Mouse (Mus musculus) brain, embryonic 14.5 days (tissue): ENCODE results near the gene Tmem35b. TPM values are rescaled to one million over a fixed set of nuclear protein-coding genes. Genes with fewer than 3 reads are reported as not detected.

Source experiments
- DNase-seq: peaks from one replicate; pipeline ENCODE4 v3.0.0-alpha.2; 2011; ENCODE audit warnings: low read depth
- CTCF ChIP-seq: fragments of 200-500 bp; IDR thresholded peaks from 2 replicates; pipeline ENCODE4 v1.5.1; 2012; ENCODE audit warnings: inconsistent platforms, mild to moderate bottlenecking, moderate library complexity, borderline replicate concordance; ENCODE audit not compliant: insufficient read depth, insufficient read length; ENCODE audit errors: extremely low read depth
- POLR2A ChIP-seq: fragments of 200-500 bp; IDR thresholded peaks from 2 replicates; pipeline ENCODE4 v1.6.1; 2012; ENCODE audit warnings: mild to moderate bottlenecking, inconsistent platforms, borderline replicate concordance; ENCODE audit not compliant: poor library complexity, insufficient read depth, insufficient read length, severe bottlenecking; ENCODE audit errors: extremely low read depth
- polyA plus RNA-seq: library from polyadenylated mRNA; depleted of rRNA; stranded (reverse); fragments of >200 nt; gene quantifications from 2 replicates; pipeline ENCODE4 v1.2.3, GENCODE M21; 2012; rRNA removed

Tmem35b gene
- polyA plus RNA-seq, 1 experiment = 15.9 TPM

DNA sequence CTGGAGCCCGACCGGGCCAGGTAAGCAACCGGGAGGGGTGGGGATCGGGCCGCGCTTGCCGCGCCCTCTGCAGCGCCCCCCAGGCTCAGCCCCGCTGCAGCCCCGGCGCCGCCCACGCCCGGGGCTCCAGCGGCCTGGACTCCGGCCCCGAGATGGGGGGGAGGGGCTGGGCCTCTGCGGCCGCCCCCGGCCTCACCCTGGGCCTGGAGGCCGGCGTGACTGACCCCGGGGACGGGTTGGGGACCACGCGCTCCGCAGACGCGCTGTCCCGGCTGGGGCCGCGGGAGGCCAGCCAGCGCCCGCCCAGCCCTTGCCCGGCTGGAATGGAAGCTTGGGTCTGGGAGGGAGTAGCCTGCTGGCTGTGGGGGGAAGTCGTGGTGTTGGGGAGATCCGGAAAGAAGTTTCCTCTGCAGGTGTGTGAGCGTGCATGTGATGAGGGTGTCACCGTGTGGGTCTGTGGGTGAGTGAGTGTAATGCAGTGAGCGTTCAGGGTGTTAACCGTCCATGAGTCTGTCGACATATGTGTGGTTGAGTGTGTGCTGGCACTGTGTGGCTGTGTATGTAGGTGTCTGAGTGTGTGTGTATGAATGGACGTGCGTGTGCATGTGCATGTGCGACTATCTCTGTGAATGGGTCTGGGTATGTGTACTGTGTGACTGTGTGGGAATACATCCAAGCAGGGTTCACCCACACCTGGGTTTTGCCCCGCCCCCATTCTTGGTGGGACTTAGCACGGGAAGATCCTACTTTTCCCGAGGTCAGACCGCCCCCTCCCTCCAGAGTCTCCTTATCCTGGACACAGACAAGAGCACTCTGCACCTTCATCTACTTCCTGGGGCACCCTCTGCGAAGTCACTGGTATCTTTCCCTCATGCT, 46.1 kb downstream of the Tmem35b start:
- peak; percentile 47 for DNase-seq
- TF ChIP-seq POLR2A (no peak), CTCF (no peak)

DNA sequence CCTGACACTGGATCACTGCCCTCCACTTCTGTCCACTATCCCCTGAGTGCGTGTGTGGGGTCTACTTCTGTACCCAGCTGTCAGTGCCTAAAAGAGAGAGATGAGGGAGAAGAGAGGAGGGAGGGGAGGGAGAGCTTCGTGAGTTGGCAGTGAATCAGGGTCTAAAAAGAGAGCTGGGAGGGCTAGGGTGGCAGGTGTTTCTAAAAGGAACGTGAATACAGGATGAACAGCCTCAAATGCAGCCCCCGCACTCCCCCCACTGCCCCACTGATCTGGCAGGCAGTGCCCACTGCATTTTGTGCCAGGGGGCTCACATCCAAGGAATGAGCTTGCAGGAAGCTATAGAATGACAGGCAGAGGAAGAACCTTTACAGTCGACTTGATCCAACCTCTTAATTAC, 47.4 kb downstream of the Tmem35b start:
- DNase-seq = peak; percentile 87
- TF ChIP-seq POLR2A (no peak), CTCF (no peak)

- DNase-seq = peak; percentile 58
Measured at GRCm38 (mm10) chr4:127171341-127171905, 47.9 kb downstream of the Tmem35b start.

GRCm38 (mm10) chr4:127172119-127172518, 48.6 kb downstream of the Tmem35b start:
- no peak for TF ChIP-seq POLR2A
- no peak for TF ChIP-seq CTCF

More at GRCm38 (mm10) chr4:127171341-127171905, 47.9 kb downstream of the Tmem35b start:
- TF ChIP-seq CTCF (no peak), POLR2A (no peak)

DNA sequence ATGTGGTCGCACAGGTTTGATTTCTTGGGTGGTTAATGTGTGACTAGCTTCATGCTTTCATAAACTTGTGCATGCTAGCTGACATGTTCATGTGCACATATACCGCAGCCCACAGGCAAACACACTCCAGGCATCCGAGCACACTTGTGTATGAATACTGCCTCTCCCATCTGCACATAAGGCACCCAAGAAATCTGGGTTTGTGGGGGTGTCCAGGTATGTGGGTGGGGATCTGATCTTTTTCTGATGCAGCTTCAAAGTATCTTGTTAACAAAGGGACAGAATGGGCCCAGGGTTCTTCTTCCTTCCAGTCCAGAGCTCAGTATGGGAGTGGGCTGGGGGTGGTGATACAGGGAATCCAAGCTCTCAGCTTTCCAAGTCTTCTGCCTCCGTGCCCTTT, 49.1 kb downstream of the Tmem35b start:
- TF ChIP-seq POLR2A = no peak
- DNase-seq = no peak

More at GRCm38 (mm10) chr4:127172119-127172518, 48.6 kb downstream of the Tmem35b start:
- peak; percentile 35 for DNase-seq

- no peak for TF ChIP-seq POLR2A
- no peak for TF ChIP-seq CTCF
- peak; percentile 37 for DNase-seq
Measured at GRCm38 (mm10) chr4:127173461-127173860, 50.0 kb downstream of the Tmem35b start.

GRCm38 (mm10) chr4:127174075-127174899, 50.8 kb downstream of the Tmem35b start:
- no peak for DNase-seq
- TF ChIP-seq CTCF (no peak), POLR2A (no peak)

DNA sequence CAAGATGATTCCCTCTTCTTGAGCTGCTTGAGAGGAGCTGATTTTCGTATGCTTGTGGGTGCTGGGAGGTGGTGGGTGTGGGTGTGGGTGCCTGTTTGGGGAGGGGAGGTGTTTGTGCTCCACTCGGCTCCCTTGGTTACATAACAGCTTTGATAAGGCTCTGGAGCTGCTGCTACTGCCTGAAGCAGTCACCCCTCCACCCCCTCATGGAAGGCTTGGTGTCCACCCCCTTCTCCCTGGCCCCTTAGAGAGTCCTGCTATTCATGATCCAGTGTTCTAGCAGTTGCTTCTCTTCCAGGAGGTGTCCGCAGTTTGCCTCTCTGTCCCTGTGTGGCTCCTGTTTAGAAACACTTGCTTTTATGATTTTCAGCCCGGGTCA, 51.4 kb downstream of the Tmem35b start:
- no peak for DNase-seq
- no peak for TF ChIP-seq POLR2A
- TF ChIP-seq CTCF = no peak

DNA sequence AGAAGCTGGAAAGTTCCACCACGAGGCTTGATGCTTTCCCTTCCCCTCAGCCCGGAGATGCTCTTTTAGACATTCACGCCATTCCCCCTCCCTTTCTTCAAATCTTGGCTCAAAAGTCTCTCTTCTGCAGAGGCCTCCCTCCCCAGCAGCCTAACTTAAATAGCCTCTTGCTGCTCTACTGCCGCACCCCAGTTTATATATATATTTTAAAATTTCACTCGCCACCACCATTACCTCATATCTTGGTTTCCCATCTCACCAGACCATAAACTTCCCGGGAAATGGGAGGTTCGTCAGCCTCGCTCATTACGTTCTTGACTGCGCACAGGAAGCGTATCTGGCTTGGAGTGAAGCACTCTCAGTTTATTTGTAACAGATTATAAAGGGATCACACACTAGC, 54.5 kb downstream of the Tmem35b start:
- DNase-seq = no peak
- TF ChIP-seq CTCF (no peak), POLR2A (no peak)

DNA sequence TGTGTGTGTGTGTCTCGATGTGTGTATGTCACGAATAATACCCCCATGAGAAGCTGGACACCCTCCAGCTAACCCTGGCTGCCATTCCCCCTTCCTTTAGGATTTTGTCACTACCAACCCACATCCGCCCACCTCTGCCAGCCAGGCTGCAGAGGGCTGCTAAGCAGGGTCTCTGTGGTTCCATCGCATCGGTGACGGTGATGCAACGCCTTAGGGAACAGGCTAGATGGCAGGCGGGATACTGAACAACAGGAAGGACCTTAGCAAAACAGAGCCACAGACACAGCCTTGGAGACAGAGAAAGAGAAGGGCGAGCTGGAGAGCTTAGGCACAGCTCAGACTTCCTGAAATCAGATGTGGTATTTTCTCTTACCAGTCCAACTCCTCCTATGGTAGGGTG, 55.2 kb downstream of the Tmem35b start:
- TF ChIP-seq CTCF = no peak
- TF ChIP-seq POLR2A = no peak
- DNase-seq = peak; percentile 17

Other genes starting within 250 kb of the Tmem35b start
- gene Zmym4, start 155.6 kb upstream of the Tmem35b start, polyA plus RNA-seq = 31.9 and 44.6 TPM in 2 replicates
- gene Sfpq, start 102.4 kb upstream of the Tmem35b start, polyA plus RNA-seq = 170 and 307 TPM in 2 replicates
- gene Zmym1, start 62.5 kb upstream of the Tmem35b start, polyA plus RNA-seq = 10.9 and 13.6 TPM in 2 replicates
- 39.0 and 43.5 TPM in 2 replicates for gene Zmym6, start 46.3 kb upstream of the Tmem35b start, polyA plus RNA-seq
- gene Dlgap3, start 45.5 kb downstream of the Tmem35b start, polyA plus RNA-seq = 27.0 and 42.7 TPM in 2 replicates
- gene Smim12, start 120.1 kb downstream of the Tmem35b start, polyA plus RNA-seq = 31.6 and 37.0 TPM in 2 replicates
- gene Gja4, start 190.3 kb downstream of the Tmem35b start, polyA plus RNA-seq = 28.2 and 29.5 TPM in 2 replicates
- gene Gjb3, start 207.2 kb downstream of the Tmem35b start, polyA plus RNA-seq = 0.48 and 0.50 TPM in 2 replicates
- gene Gjb4, start 230.4 kb downstream of the Tmem35b start, polyA plus RNA-seq = 0.05 TPM in 1 of 2 replicates, not detected in the other
- 0.06 and 0.18 TPM in 2 replicates for gene Gjb5, start 234.5 kb downstream of the Tmem35b start, polyA plus RNA-seq